Mouse (Mus musculus) lung, postnatal 0 days (tissue): ENCODE measurements around the gene Rbm42.

Experiments
- CTCF ChIP-seq: IDR thresholded peaks from 2 replicates; pipeline ENCODE4 v1.5.1; 2016; ENCODE audit warnings: antibody characterized with exemption, mild to moderate bottlenecking
- EP300 ChIP-seq: IDR thresholded peaks from 2 replicates; pipeline ENCODE4 v1.6.1; 2016; ENCODE audit warnings: antibody characterized with exemption, mild to moderate bottlenecking, control low read depth

DNA sequence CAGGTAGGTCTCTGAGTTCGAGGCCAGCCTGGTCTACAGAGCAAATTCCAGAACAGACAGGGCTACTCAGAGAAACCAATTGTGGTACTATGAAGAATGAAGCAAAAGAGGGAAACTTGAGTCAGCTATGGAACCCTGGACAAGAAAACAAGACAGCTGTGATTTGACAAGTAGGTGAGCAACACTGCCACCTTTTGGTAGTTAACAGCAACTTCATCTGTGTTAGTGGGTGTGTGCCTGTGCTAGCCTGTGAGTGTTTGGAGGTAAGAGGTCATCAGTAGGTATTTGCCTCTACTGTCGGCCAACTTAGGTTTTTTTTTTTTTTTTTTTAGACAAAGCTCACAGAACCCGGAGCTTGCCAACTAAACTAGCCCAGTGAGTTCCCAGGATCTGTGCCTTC lies 19.1 kb upstream of the Rbm42 start:
- TF ChIP-seq CTCF (peak; percentile 66), EP300 (no peak)
